ENCODE assay signal across 8 mouse cellular contexts in the genomic region with DNA sequence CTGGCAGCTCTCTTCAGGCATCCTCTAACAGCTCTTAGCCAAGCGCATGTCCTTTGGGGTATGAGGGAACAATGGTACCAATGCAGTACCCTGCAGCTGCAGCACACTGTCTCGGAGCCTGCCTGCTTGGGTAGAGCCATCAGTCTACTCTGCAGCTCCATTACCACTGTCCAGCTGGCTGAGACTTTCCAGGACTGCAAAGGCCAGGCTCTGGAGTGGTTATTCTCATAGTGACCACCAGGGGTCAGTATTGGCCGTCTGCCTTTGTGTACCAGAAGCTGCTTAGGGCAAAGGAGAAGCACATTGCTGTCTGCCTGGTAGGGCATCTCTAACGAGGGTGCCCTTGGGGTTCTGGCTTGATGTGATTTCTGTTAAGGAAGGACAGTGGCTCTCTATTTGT. TPM values are rescaled to one million over a fixed set of nuclear protein-coding genes. Genes with fewer than 3 reads are reported as not detected.
DNase-seq lines count a peak whose midpoint lies in the region; ATAC-seq lines count a peak whose summit lies in the region.

No protein-coding gene starts in this region.

- H3K9ac ChIP-seq in limb, embryonic 11.5 days (ENCODE audit: low read length) = no peak overlapping the region
- H3K9ac ChIP-seq in midbrain, embryonic 14.5 days (replicated peaks; ENCODE audit: low read length) = no peak overlapping the region

- peak; percentile 70; the same call in 1 of the 2 replicates for ATAC-seq in limb, embryonic 11.5 days (ENCODE audit: insufficient number of reproducible peaks, low FRiP score, low TSS enrichment, low read depth)
- peak; percentile 80; the same call in 1 of the 2 replicates for ATAC-seq in midbrain, embryonic 14.5 days (ENCODE audit: low FRiP score, low TSS enrichment)

- no peaks in the 10 kb centered on the region for H3K27me3 ChIP-seq in limb, embryonic 11.5 days (ENCODE audit: control insufficient read depth, insufficient read depth, low read length)
- H3K27me3 ChIP-seq in midbrain, embryonic 14.5 days (ENCODE audit: control insufficient read depth, insufficient read depth, low read length) = no peaks in the 10 kb centered on the region

- H3K4me1 ChIP-seq in limb, embryonic 11.5 days (ENCODE audit: control insufficient read depth, insufficient read depth, low read length) = no peaks in the 10 kb centered on the region
- H3K4me1 ChIP-seq in midbrain, embryonic 14.5 days (ENCODE audit: control insufficient read depth, insufficient read depth, low read length) = no peaks in the 10 kb centered on the region

- WGBS in limb, embryonic 11.5 days = 22% methylated on average over 4 of the region's 4 CpGs
- WGBS in midbrain, embryonic 14.5 days = 17% methylated on average over 4 of the region's 4 CpGs

- H3K36me3 ChIP-seq in limb, embryonic 11.5 days (ENCODE audit: control insufficient read depth, insufficient read depth, low read length) = no peaks in the 10 kb centered on the region
- no peaks in the 10 kb centered on the region for H3K36me3 ChIP-seq in midbrain, embryonic 14.5 days (ENCODE audit: control insufficient read depth, insufficient read depth, low read length)

- peak; percentile 26 for DNase-seq in 3134 (ENCODE audit: extremely low read depth, insufficient read length, low spot score)
- DNase-seq in adrenal gland, adult 8-10 months = peak; percentile 53
- peak; percentile 69 for DNase-seq in embryo, embryonic 11.5 days (ENCODE audit: low read depth, low spot score)
- DNase-seq in heart, adult 18-20 months = peak; percentile 73 to 83
- peak; percentile 74 to 83 for DNase-seq in kidney, adult 8-10 months
- DNase-seq in limb, embryonic 11.5 days (ENCODE audit: low spot score) = peak; percentile 82
- peak; percentile 90 for DNase-seq in midbrain, embryonic 14.5 days
- peak; percentile 51 for DNase-seq in spleen, adult 12 weeks (ENCODE audit: low spot score)

- no peaks in the 10 kb centered on the region for H3K9me3 ChIP-seq in limb, embryonic 11.5 days (ENCODE audit: control insufficient read depth, low read length)
- no peaks in the 10 kb centered on the region for H3K9me3 ChIP-seq in midbrain, embryonic 14.5 days (ENCODE audit: control insufficient read depth, low read length)

- H3K4me3 ChIP-seq in limb, embryonic 11.5 days (ENCODE audit: low read depth, low read length) = no peak overlapping the region
- H3K4me3 ChIP-seq in midbrain, embryonic 14.5 days (replicated peaks; ENCODE audit: low read depth, low read length) = no peak overlapping the region

- no peak overlapping the region for H3K4me2 ChIP-seq in limb, embryonic 11.5 days (ENCODE audit: low read depth, severe bottlenecking)
- no peak overlapping the region for H3K4me2 ChIP-seq in midbrain, embryonic 14.5 days (ENCODE audit: low read length)

- no peak overlapping the region for H3K27ac ChIP-seq in limb, embryonic 11.5 days (replicated peaks; ENCODE audit: low read depth, low read length)
- H3K27ac ChIP-seq in midbrain, embryonic 14.5 days (replicated peaks; ENCODE audit: low read depth, low read length) = no peak overlapping the region; the same call in 1 of the 2 replicates

RNA-seq across cellular contexts. Expression of a gene that starts 24.5 kb away (rescaled TPM):
- 10 to 100 TPM; 14.6 to 60.9 (median 38.3) TPM for total RNA-seq in adrenal gland, adult 8-10 months (2022)
- total RNA-seq in heart, adult 18-20 months (2021) = 10 to 100 TPM; 60.8 to 62.2 TPM
- polyA plus RNA-seq in limb, embryonic 11.5 days (2014; fragmentation: Nextera tagmentation; extraction: Ambion mirVana) = 10.6 and 11.1 TPM in 2 replicates
- polyA plus RNA-seq in midbrain, embryonic 14.5 days (2014; fragmentation: Nextera tagmentation; extraction: Ambion mirVana) = 112 and 165 TPM in 2 replicates

RNA-seq across cellular contexts. Expression of a gene that starts 26.6 kb away (rescaled TPM):
- total RNA-seq in adrenal gland, adult 8-10 months (2022) = 1 to 10 TPM in 2 of 4 experiments, under 1 TPM in 2; 0.49 to 2.0 (median 0.94) TPM
- under 1 TPM in 1 of 2 experiments, not detected in 1; 0.41 TPM for total RNA-seq in heart, adult 18-20 months (2021)
- polyA plus RNA-seq in limb, embryonic 11.5 days (2014; fragmentation: Nextera tagmentation; extraction: Ambion mirVana) = 0.21 TPM in 1 of 2 replicates, not detected in the other
- 0.12 TPM in 1 of 2 replicates, not detected in the other for polyA plus RNA-seq in midbrain, embryonic 14.5 days (2014; fragmentation: Nextera tagmentation; extraction: Ambion mirVana)

RNA-seq across cellular contexts. Expression of a gene that starts 32.1 kb away (rescaled TPM):
- 10 to 100 TPM in 2 of 4 experiments, 1 to 10 TPM in 2; 6.9 to 11.1 (median 8.6) TPM for total RNA-seq in adrenal gland, adult 8-10 months (2022)
- total RNA-seq in heart, adult 18-20 months (2021) = 1 to 10 TPM; 3.8 to 4.1 TPM
- 38.0 and 39.2 TPM in 2 replicates for polyA plus RNA-seq in limb, embryonic 11.5 days (2014; fragmentation: Nextera tagmentation; extraction: Ambion mirVana)
- polyA plus RNA-seq in midbrain, embryonic 14.5 days (2014; fragmentation: Nextera tagmentation; extraction: Ambion mirVana) = 3.6 and 5.2 TPM in 2 replicates

Comparison
In these comparisons a context has a peak if more than half of its experiments do, and no peak if none do; other contexts are left out.
1. DNase-seq: peak in every context shown above with its lines; median percentile 90 in midbrain, embryonic 14.5 days; 82 in limb, embryonic 11.5 days; 78 in kidney, adult 8-10 months; 78 in heart, adult 18-20 months; 69 in embryo, embryonic 11.5 days; 53 in adrenal gland, adult 8-10 months; 51 in spleen, adult 12 weeks; 26 in 3134.